Comparison of ENCODE assay signal across 8 mouse cellular contexts in genomic region chr6:127546676-127547075, GRCm38 (mm10). TPM values are rescaled to one million over a fixed set of nuclear protein-coding genes. Genes with fewer than 3 reads are reported as not detected.
DNase-seq lines count a peak whose midpoint lies in the region; ATAC-seq and TF ChIP-seq lines count a peak whose summit lies in the region.

No protein-coding gene starts in this region.

- H3K27me3 ChIP-seq in kidney, postnatal 0 days (ENCODE audit: insufficient read depth, low read length), result 0 out of 2 replicates have a peak, but pooled peaks cover 3% of the 10 kb centered on the region
- no peaks in the 10 kb centered on the region for H3K27me3 ChIP-seq in stomach, embryonic 14.5 days (ENCODE audit: control insufficient read depth, insufficient read depth, low read length)
- peaks cover 20% of the 10 kb centered on the region for H3K27me3 ChIP-seq in hindbrain, embryonic 10.5 days (ENCODE audit: insufficient read depth, poor library complexity, severe bottlenecking)

- no peak overlapping the region for H3K9ac ChIP-seq in kidney, postnatal 0 days (ENCODE audit: low read depth, low read length)
- no peak overlapping the region for H3K9ac ChIP-seq in stomach, embryonic 14.5 days (replicated peaks; ENCODE audit: low read depth, low read length)

- TF ChIP-seq CTCF in gastrocnemius, adult 2 months (IDR thresholded peaks at IDR 0.05), result no peak
- no peak for TF ChIP-seq CTCF in kidney, postnatal 0 days (IDR thresholded peaks at IDR 0.05; ENCODE audit: low read depth)

- intact Hi-C loops in gastrocnemius, adult 2 months (cut with DNase I), result no loop called here

- no peaks in the 10 kb centered on the region for H3K9me3 ChIP-seq in kidney, postnatal 0 days (replicated peaks; ENCODE audit: low read length)
- H3K9me3 ChIP-seq in stomach, embryonic 14.5 days (ENCODE audit: control insufficient read depth, low read depth, low read length), result no peaks in the 10 kb centered on the region
- H3K9me3 ChIP-seq in hindbrain, embryonic 10.5 days, result no peaks in the 10 kb centered on the region

- H3K36me3 ChIP-seq in kidney, postnatal 0 days (ENCODE audit: insufficient read depth, low read length), result no peaks in the 10 kb centered on the region
- no peaks in the 10 kb centered on the region for H3K36me3 ChIP-seq in stomach, embryonic 14.5 days (ENCODE audit: control insufficient read depth, insufficient read depth, low read length)
- H3K36me3 ChIP-seq in hindbrain, embryonic 10.5 days, result no peaks in the 10 kb centered on the region

- 16% methylated on average over 4 of the region's 4 CpGs for WGBS in kidney, postnatal 0 days
- WGBS in stomach, embryonic 14.5 days, result 23% methylated on average over 4 of the region's 4 CpGs
- WGBS in hindbrain, embryonic 10.5 days, result 82% methylated on average over 4 of the region's 4 CpGs

- ATAC-seq in kidney, postnatal 0 days (replicated peaks; ENCODE audit: low FRiP score, low read depth), result peak; percentile 81; the same call in 1 of the 2 replicates
- peak; percentile 75; the same call in 1 of the 2 replicates for ATAC-seq in stomach, embryonic 14.5 days (ENCODE audit: insufficient number of reproducible peaks, insufficient read depth, low FRiP score, low read depth)
- no peak for ATAC-seq in megakaryocyte-erythroid progenitor cell, adult 5-6 weeks (replicated peaks; ENCODE audit: low FRiP score, low TSS enrichment, poor library complexity, severe bottlenecking)

- peak; percentile 17 for DNase-seq in right cerebral cortex, postnatal 25 days
- DNase-seq in right cerebral cortex, adult 18-20 months, result no peak
- DNase-seq in gastrocnemius, adult 2 months, result peak; percentile 54
- peak; percentile 90 for DNase-seq in kidney, postnatal 0 days (ENCODE audit: low spot score)
- DNase-seq in layer of hippocampus, adult 9-11 months, result no peak
- no peak for DNase-seq in hindbrain, embryonic 10.5 days (ENCODE audit: low spot score)

- H3K4me2 ChIP-seq in kidney, postnatal 0 days (ENCODE audit: low read length), result no peak overlapping the region
- H3K4me2 ChIP-seq in stomach, embryonic 14.5 days (replicated peaks; ENCODE audit: low read depth, low read length), result no peak overlapping the region

- no peak overlapping the region for H3K4me3 ChIP-seq in gastrocnemius, adult 2 months
- no peak overlapping the region for H3K4me3 ChIP-seq in kidney, postnatal 0 days (replicated peaks; ENCODE audit: low read depth, low read length)
- H3K4me3 ChIP-seq in stomach, embryonic 14.5 days (ENCODE audit: low read depth, low read length), result no peak overlapping the region
- no peak overlapping the region for H3K4me3 ChIP-seq in hindbrain, embryonic 10.5 days

- no peak overlapping the region for H3K27ac ChIP-seq in gastrocnemius, adult 2 months
- H3K27ac ChIP-seq in kidney, postnatal 0 days, result no peak overlapping the region
- no peak overlapping the region for H3K27ac ChIP-seq in stomach, embryonic 14.5 days (ENCODE audit: low read length)
- no peak overlapping the region for H3K27ac ChIP-seq in hindbrain, embryonic 10.5 days

- no peaks in the 10 kb centered on the region for H3K4me1 ChIP-seq in kidney, postnatal 0 days (replicated peaks; ENCODE audit: insufficient read depth, low read length)
- H3K4me1 ChIP-seq in stomach, embryonic 14.5 days (ENCODE audit: control insufficient read depth, insufficient read depth, low read length), result peaks cover 8% of the 10 kb centered on the region; the same call in 1 of the 2 replicates
- 0 out of 2 replicates have a peak, but pooled peaks cover 12% of the 10 kb centered on the region for H3K4me1 ChIP-seq in hindbrain, embryonic 10.5 days (replicated peaks)

RNA-seq across cellular contexts. Expression of gene Cracr2a, which starts 14.5 kb away (rescaled TPM):
- under 1 TPM; 0.08 to 0.36 TPM for total RNA-seq in gastrocnemius, adult 2 months (2021)
- polyA plus RNA-seq in kidney, postnatal 0 days (2015; fragmentation: Nextera tagmentation; extraction: Ambion mirVana), result 0.83 and 0.96 TPM in 2 replicates
- polyA plus RNA-seq in stomach, embryonic 14.5 days (2014; fragmentation: Nextera tagmentation; extraction: Ambion mirVana), result 2.1 TPM in 2 replicates
- total RNA-seq in megakaryocyte-erythroid progenitor cell, adult 5-6 weeks (2014; fragmentation: Nextera tagmentation), result 6.5 and 8.9 TPM in 2 replicates
- 5.2 and 8.8 TPM in 2 replicates for total RNA-seq in megakaryocyte-erythroid progenitor cell, adult 5-6 weeks (2017)
- polyA plus RNA-seq in hindbrain, embryonic 10.5 days (2016; fragmentation: Nextera tagmentation; extraction: Ambion mirVana), result 1.0 and 1.1 TPM in 2 replicates

Comparison
In these comparisons a context has a peak if more than half of its experiments do, and no peak if none do; other contexts are left out.
1. DNase-seq: peak in right cerebral cortex, postnatal 25 days (single experiment), gastrocnemius, adult 2 months (single experiment) and kidney, postnatal 0 days (single experiment); none in right cerebral cortex, adult 18-20 months (single experiment), layer of hippocampus, adult 9-11 months (single experiment) and hindbrain, embryonic 10.5 days (single experiment).